Mouse (Mus musculus) right cerebral cortex, adult 2 months (tissue): ENCODE data around the gene Dnm1.
"Not testable (repeated sequence)": the region's sequence is repeated elsewhere in the genome, so short reads cannot be mapped to it uniquely, and the experiment has no call there.

Experiments
- DNase-seq, 2 experiments: peaks; one replicate each; pipeline ENCODE4 v3.0.0; 2021 to 2022; ENCODE audit warnings: low spot score in 2 of 2

The Dnm1 gene

DNA sequence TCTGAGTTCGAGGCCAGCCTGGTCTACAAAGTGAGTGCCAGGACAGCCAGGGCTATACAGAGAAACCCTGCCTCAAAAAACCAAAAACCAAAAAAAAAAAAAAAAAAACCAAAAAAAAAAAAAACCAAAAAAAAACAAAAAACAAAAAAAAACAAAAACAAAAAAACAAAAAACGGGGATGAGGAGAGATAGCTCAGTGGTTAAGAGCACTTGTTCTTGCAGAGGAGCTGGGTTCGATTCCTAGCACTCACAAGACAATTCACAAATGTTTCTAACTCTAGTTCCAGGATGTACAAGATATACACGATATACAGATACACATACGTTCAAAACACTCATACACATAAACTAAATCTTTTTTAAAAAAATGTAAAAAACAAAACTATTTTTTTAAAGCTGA, 9.1 kb upstream of the Dnm1 start:
- not testable (repeated sequence) for DNase-seq

DNA sequence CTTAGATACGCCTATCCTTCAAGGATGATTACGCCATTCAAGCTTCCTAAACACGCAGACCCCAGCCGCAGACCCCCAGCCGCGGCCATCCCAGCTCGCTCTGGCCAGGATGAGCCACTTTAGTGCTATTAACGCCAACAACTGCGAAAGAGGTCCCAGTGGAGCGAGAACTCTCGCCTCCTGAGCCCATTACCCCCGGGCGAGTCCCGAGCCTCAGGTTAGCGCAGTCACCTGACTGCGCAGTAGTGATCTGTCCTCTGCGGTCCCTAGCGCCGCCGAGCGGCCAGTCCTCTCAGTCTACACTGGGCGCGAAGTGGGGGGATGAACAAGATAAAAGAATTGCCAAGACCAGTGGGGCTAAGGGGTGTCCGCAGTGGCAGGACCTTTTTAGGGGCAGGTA, 8.3 kb upstream of the Dnm1 start:
- peak; percentile 73 to 86 for DNase-seq

DNA sequence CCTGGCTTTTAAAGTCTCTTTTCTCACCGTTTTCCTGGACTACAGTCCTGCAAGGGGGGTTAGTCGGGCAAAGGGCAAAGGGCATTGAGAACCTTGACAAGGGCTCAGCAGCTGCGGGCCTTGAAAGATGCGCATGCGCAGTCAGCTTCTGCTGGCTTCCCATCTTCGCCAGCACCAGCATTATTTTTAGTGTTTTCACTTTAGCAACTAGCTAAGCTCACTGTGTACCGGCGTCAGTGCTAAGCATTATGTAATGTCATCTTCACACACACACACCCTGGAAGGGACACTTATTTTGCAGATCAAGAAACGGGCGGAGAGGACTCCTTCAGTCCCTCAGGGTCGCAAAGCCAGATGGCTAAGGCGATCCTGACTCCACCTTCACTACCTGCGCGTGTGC, 7.6 kb upstream of the Dnm1 start:
- DNase-seq: peak; percentile 80 to 85

DNA sequence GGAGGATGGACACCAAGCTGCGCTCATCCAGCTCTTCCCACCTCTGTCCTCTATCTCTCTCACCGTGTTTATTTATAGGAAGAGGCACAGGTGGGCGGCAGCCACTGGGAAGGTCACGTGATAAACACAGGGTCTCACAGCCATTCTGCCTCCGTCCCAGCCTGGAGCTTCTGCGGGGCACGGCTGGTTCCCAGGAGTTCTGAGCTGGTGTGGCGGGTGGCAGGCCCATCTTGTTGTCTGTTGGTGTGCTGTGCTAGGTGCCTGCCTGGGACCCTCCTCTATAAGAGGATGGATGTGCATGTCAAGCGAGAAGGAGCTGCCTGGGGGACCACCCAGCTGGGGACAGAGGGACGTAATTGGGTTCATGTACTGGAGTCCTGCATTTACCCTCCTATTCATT, 5.2 kb upstream of the Dnm1 start:
- no peak for DNase-seq

DNA sequence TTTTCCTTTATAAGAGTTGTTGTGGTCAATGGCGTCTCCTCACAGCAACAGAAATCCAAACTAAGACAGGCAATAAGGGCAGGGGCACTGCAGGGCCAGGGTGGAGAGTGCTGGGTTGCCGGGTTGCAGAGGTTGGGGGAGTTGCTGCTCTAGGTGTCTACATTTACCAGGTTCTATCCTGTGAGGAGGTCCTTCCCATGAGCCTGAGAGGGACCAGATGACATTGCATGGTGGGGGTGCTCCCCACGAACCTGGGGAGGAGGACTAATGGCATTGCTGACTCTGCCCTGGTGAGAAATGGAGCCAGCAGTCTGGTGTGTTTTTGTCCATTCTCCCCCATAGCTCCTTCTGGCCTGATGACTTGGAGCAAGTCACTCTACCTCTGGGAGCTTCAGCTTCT, 4.6 kb upstream of the Dnm1 start:
- DNase-seq: no peak

DNA sequence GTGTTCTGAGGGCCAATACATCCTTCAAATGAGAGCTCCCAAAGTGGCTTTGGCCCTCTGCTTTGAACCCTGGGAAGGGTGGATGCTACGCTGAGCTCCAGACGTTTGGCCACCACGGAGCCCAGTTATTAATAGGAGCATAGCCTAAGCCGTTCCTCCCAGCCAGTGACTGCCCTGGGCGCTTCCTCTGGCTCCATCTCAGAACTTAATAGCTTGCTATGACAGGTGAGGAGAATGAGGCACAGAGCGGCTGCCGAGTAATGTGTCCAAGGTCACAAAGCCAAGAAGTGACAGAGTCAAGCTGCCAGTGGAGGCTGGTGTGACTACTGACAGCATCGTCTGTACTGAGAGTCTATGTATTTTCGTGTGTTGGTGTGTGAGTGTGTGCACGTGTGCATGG, 3.1 kb upstream of the Dnm1 start:
- no peak for DNase-seq

DNA sequence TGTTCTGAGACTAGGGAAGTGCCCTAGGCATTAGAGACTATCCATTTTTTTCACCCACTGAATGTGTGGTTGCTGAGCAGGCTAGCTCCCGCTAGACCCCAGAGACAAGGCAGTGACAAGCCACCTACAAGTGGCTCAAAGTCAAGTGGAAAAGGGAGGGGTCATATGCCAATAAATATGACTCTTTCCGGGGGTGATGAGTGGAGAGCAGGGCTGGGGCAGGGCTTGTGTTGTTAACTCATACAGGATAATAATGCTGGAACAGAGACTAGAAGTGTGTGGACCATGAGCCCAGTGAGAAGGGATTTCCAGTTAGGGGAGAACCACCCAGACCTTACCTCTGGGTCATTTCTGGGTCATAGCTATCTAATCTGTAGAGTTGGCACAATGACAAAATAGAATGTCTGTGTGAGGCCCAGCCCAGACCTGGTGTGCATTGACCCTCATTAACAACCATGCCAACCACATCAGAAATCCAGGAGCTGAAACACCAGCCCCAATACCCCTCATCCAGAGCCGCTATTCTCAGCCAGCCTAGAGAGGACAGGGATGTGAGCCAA, 1.3 kb upstream of the Dnm1 start:
- no peak for DNase-seq

DNA sequence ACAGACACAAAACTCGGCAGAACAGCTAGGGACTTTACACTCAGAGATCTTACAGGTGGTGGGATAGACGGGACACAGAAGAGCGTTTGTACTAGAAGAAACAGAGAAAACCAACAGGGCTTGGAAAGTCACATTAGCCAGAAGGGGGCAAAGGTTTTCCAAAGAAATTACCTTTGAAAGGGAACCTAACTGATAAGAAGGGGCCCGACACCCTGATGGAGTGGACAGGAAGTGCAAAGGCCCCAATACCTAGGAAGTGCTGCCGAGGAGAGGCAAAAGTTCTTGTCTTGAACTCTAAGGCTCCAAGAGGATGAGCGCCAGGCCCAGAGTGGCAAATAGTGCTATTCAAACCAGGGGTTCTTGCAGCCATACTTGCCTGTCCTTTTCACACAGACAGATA, 698 bp upstream of the Dnm1 start:
- no peak for DNase-seq

DNA sequence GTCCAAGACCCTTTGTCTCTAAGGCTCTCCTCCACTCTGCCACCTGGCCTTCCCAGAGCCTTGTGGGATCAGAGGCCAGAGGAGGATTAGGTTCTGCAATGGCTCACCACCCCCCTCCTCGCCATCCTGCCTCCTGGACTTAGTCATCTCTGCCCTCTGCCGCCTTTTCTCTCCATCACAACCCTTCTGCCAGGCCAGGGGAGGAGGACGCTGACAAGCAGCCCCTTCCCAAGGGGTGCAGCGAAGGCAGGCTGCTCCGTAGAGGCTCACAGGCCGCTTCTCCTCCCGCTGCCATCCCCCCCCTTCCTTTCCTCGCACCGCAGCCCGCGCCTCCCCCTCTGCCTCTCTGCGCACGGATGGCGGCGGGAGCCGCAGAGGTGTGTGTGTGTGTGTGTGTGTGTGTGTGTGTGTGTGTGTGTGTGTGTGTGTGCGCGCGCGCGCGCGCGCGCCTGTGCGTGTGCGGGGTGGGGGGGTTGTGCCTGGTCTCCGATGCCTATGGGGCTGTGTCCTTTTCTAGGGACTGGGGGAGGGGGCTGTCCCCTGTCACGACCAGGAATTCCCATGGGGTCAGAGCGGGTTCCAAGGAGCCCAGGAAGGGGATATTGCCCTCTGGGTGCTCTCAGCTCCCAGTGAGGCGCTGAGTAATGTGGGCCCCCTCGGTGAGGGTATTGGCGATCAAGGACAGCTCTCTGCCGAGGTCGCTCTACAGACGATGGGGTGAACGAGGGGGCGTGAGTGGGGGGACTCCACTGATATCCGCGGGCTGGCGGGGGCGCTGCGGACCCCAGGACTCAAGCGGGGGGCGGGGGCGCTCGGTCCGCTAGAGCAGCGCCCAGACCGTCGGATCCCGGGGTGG, 759 bp downstream of the Dnm1 start, which contains the start of gene Ciz1:
Gene Ciz1, plus strand, starts transcription at position 177 of the 856 bp plus-strand sequence.
- peak; percentile 53 to 59 for DNase-seq

DNA sequence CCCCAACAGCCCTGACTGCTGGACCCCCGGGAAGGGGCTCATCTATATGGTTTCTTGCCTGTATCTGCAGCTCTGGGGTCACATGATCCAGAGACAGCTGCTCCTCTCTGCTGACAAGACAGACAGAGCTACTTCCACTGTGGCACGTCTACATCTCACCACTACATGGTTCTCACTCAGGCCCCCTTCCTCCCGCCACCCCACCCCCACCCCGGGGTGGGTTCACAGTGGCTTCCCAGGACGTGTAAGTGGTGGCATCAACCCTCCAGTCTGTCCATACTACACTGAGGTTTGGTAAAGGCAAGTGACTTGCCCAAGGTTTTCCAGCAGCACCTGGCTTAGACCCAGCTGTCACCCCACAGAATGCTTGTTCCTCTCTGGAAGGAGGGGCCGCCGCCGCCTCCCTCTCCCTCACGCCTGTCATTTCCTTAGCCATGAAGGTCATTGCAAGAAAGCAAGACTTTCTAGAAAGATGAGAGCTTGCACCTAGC, 1.6 kb downstream of the Dnm1 start:
- peak; percentile 60 to 63 for DNase-seq

DNA sequence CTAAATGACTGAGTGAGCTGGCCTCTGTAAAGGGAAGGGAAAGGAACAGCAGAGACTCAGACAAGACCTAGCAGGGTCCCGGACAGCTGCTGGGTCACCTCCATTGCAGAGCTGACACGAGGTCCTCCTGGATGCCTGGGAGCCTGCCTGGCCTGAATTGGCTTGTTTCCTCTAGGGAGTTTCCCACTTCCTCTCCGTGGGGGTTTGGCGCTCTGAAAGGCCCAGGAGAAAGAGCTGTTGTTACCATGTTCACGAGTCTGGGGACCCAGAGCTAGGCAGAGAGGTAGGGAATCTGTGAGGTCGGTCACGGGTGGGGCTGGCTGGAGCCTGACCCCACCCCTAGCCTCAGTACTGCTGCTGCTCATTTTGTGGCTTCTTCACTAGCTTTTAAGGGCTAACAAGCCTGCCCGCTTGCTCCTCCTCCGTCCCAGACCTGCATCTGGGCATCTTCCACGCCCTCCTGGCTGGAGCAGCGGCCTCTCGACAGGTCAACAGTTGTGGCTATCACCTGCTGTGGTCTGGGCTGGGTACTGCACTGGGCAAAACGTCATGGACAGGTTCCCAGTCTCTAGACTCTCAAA, 2.6 kb downstream of the Dnm1 start:
- peak in 1 of 2 experiments; percentile 26 for DNase-seq

DNA sequence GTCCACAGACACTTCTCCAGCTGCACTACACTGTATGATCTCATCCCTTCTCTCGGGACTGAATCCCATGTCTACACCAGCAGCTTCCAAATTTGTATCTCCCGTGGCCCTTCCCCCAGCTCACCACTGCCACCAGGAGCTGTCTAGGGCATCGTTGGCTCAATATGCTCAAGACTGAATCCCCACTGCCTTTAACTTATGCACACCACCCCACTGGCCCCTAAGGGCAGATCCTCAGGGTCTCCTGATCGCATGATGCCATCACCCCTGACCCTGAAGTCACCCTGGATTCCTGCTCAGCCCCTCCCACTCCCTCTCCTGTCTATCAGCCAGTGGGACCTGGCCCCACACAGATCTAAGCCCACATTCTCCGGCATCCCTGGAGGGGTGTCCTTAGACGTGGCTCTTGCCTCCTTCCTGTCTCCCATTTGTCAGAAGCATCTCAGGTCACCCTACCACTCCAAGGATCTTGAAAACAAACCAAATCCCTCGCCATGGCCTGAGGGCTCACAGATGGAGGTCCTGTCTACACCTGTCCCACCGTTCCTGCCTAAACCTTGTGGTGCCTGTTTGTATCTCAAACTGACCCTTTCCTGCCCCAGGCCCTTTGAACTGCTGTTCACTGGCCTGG, 3.4 kb downstream of the Dnm1 start:
- peak; percentile 63 to 72 for DNase-seq

DNA sequence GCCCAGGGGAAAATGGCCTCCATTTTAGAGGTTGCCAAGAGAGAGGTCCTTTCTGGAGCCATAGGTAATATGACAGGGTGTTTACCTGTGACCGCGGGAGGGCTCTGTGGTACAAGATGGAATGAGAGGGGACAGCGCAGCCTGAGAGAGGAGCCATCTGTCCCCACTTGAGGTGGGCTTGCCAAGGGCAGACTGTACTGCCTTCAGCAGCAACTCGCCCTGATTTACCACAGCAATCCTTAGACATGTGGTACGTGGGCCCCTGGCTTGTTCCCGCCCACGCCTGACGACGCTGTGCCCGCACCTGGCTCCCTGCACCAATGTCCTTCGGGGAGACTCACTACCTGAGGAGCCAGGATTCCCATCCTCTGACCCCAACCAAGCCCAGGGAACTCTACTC, 4.8 kb downstream of the Dnm1 start:
- peak; percentile 75 to 76 for DNase-seq

DNA sequence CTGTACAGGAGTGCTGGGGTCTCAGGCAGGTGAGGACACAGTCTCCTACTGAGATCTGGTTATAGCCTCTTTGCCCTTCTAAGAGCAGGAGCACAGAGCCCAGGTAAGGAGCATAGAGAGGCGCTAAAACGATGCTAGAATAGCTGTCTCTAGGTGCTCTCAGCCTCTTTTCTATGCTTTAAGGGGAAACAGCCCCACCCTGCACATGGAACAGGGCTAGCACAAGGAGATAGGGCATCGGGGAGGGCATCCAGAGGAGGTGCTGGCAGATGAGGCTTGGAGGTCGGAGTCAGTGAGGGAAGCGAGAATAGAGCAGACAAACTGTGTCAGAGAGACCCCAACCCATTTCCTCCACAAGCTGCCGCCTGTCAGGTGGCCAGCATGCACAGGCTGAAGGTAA, 6.1 kb downstream of the Dnm1 start:
- DNase-seq: no peak

DNA sequence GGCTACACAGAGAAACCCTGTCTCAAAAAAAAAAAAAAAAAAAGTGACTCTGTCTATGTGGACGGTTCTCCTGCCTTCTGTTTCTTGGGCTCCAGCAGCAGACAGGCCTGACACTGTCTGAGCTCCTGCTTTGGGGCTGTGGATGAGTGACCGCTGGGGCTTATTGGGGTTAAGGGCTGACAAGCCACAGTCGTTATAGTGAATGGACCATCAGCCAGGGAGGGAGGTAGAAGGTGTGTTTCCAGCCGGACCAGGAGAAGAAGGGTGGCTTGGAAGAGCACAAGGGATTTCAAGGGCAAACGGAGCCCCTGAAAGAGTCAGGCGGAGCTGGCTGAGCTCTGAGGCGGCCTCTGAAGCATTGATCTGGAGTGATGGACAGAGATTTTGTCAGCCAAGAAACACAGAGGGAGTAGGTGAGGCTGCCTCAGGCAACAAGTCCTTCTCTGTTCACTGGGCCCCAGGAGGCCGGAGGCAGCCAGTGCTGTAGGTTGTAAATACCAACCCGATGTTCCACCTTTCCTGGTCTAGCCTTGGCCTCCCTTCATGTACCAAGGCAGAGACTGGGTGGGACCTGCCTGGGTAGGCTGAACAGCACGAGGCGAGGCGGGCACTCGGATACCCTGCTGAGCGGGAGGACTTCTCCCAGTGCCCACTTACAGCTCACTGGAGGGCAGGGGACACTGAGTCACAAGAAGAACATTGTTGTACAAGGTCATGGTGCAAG, 8.4 kb downstream of the Dnm1 start:
- DNase-seq: no peak

DNA sequence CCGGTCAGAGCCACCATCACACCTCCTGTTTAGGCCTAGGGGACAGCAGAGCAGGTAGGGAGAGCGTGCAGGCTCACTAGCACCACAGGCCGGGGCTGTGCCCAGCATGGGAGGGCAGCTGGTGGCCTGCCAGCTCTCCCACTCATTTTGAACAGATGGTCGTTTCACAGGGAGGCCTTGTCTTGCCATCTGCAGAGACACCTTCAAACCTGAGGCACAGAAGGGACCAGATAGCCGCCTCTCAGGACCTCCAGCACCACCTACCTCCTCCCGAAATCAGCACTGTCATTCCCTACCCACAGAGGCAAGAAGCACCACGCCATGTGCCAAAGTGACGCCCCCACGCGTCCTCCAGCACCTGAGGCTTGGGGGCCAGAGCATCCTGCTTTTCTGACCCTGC, 9.1 kb downstream of the Dnm1 start:
- peak; percentile 69 to 70 for DNase-seq

DNA sequence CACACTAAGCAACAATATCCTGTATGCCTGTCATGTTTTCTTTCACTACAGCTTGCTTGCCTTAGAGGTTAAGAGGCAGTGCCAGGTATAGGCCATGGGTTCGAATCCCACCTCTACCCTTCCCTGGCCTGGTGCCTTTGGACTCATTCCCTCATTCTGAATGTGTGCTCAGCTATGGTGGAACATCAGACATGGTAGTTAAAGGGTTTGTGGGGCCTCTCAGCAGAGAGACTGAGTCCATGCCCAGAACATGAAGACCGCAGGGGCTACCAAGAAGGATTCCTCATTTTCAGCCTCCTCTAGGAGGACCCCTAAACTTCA, 9.8 kb downstream of the Dnm1 start:
- peak in 1 of 2 experiments; percentile 38 for DNase-seq

DNA sequence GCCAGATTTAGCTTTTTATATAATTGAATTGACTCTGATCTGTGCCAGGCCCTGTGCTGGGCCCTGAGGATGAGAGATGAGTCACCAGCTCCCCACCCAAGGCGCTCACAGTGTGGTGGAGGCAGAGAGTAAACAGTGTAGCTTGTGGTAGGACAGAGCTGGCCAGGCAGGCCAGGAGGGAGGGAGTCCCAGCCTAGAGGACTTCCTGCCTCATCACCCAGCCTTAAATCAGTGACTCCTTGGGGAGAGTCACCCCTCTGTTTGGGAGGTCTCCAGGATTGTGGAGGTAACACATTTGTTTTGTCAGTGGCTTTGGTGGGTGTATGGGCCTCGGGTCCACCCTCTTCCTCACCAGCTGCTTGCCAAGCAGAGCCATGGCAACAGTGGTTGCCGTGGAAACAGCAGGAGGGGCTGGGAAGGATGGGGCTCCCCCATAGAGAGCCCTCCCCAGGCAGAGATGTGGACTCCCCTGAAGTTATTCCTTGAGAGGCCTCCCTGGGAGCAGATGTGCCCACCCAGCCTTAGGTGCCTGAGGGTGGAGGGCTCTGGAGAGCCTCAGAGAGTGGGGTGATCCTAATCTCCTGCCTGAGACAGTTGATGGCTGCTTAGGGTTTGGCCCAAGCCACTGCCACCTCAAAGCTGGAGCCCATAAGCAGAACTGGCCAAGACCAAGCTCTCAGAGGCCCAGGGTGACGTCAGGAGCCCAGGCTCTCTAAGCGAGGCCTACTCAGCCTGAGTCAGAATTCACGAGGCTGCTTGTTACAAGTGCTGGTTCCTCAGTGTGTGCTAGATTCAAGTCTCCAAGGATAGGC, 10.4 kb downstream of the Dnm1 start:
- DNase-seq: peak; percentile 84 to 86

DNA sequence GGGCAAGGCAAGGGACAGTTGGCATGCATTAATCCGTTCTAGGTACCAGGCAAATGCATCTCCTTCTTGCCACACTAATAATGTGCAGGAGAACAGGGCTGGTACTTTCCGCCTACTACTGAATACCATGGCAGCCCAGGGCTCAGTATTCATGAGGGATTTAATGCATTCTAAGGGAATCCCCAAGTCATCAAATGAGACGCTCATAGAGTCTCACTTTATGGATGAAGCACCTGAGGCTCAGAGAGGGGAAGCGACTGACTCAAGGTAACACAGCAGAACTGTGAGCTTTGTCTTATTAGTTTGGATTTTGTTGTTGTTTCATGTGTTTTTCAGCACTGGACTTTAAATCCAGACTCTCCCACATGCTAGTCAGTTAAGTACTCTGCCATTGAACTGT, 11.1 kb downstream of the Dnm1 start:
- DNase-seq: no peak

DNA sequence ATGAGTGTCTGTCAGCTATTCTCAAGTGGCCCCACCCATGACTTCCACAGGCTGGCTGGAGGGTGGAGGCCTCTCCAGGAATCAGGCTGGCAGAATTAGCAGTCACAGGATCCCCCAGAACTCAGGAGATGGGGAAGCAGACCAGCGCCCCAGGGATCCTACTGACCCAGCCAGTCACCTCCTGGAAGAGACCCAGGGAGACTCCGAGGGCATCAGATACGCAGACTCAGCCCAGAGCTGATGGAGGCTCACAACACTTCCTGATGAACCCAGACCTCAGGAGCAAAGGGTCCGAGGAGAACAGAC, 11.6 kb downstream of the Dnm1 start:
- no peak for DNase-seq
